Mouse (Mus musculus): ENCODE measurements around the gene Golga4. TPM values are rescaled to one million over a fixed set of nuclear protein-coding genes. Genes with fewer than 3 reads are reported as not detected.

Golga4 gene
- polyA plus RNA-seq, 1 experiment from 2014 or later: 52.5 TPM

DNA sequence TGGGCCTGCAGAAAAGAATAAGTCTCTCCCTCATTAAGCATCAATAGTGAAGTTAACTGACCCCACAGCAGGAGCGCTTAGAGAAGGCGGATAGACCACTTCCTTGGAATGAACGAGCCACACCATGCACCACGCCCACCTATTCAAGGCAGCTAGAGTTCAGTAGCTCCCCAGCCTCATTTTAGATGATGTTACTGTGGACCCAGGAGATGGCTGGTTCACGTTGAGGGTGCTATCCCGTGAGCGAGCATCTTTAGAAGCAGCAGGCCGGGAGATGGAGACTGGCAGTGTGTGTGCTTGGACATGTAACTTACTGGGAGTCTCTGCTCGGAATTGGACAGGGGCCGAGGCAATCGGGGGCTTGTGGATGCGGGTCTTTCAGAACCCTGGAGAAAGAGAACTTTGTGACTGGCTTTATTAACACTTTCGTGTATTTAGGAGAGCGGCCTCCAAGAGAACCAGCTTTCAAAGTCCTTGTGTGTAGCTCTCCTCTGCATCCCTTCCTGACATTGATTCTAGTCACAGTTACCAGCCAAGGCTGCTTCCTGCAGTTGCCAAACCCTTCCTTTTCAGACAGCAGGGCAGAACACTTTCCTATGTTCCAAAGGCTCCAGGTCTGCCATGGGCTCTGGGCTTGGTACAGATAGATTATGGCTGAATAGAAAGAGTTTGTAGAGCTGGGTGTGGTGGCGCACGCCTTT, 101.8 kb downstream of the Golga4 start:
- 0 out of 2 replicates have a peak, but pooled peaks cover 3% of the 10 kb centered on the region for H3K27me3 ChIP-seq (replicated peaks; ENCODE audit: control insufficient read depth, insufficient read depth, low read length)
- ATAC-seq: no peak
- H3K4me2 ChIP-seq (replicated peaks; ENCODE audit: low read depth): peak overlapping the region; percentile 85
- H3K36me3 ChIP-seq (ENCODE audit: control insufficient read depth, insufficient read depth): no peaks in the 10 kb centered on the region
- H3K9me3 ChIP-seq (ENCODE audit: control insufficient read depth): no peaks in the 10 kb centered on the region
- TF ChIP-seq CTCF (IDR thresholded peaks at IDR 0.05; ENCODE audit: low read depth): no peak
- H3K4me3 ChIP-seq (ENCODE audit: low read depth, low read length): peak overlapping the region; percentile 66
- WGBS: 55% methylated on average over 16 of the region's 16 CpGs
- H3K27ac ChIP-seq (ENCODE audit: low read depth, low read length): no peak overlapping the region
- no peaks in the 10 kb centered on the region for H3K4me1 ChIP-seq (replicated peaks; ENCODE audit: control insufficient read depth, insufficient read depth, low read length)
- no peak overlapping the region for H3K9ac ChIP-seq (ENCODE audit: low read depth, low read length)

DNA sequence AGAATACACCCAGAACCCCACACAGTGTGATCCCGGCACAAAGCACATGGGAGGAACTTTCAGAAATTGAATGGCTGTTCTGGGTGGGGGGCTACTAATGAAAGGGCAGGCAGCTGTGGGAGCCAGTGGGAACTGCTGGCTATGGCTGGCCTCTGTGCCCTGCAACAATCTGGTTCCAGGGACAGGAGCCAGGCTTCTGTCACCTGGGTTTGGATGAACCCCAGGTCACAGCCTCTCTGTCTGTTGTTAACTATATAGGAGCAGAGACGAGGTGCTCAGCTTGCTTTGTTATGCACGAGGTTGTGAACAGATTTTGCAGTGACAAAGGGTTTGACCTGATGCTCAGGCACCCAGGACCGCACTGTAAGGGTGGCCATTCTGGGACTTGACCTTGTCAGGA, 102.5 kb downstream of the Golga4 start:
- Histone ChIP-seq H3K27me3 (replicated peaks; ENCODE audit: control insufficient read depth, insufficient read depth, low read length) (0 out of 2 replicates have a peak, but pooled peaks cover 3% of the 10 kb centered on the region), H3K9me3 (ENCODE audit: control insufficient read depth) (no peaks in the 10 kb centered on the region), H3K36me3 (ENCODE audit: control insufficient read depth, insufficient read depth) (no peaks in the 10 kb centered on the region), H3K4me3 (ENCODE audit: low read depth, low read length) (no peak overlapping the region), H3K9ac (ENCODE audit: low read depth, low read length) (no peak overlapping the region), H3K4me1 (replicated peaks; ENCODE audit: control insufficient read depth, insufficient read depth, low read length) (no peaks in the 10 kb centered on the region), H3K27ac (ENCODE audit: low read depth, low read length) (no peak overlapping the region), H3K4me2 (replicated peaks; ENCODE audit: low read depth) (peak overlapping the region; percentile 25)
- no peak for TF ChIP-seq CTCF (IDR thresholded peaks at IDR 0.05; ENCODE audit: low read depth)
- WGBS: 54% methylated on average over 4 of the region's 4 CpGs
- ATAC-seq: no peak

DNA sequence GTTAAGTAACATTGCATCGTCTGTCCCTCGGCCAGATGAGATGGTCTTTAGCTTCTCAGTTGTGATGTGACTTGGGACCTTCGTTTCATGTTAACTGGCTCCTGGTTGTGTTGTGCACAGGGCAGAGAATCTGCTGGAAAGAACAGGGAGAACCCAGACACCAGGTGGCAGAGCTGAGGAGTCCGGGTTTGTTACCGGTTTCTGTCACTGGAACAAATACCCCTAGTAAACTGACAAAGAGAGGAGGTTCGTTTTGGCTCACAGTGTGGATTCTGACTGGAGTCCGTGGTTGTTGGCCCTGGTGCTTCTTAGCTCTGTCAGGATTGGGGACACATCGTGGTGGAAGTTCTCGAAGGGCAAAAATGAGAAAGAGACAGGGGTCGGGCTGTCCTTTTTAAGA, 104.0 kb downstream of the Golga4 start:
- Histone ChIP-seq H3K27me3 (replicated peaks; ENCODE audit: control insufficient read depth, insufficient read depth, low read length) (0 out of 2 replicates have a peak, but pooled peaks cover 3% of the 10 kb centered on the region), H3K4me2 (replicated peaks; ENCODE audit: low read depth) (no peak overlapping the region), H3K4me1 (replicated peaks; ENCODE audit: control insufficient read depth, insufficient read depth, low read length) (no peaks in the 10 kb centered on the region), H3K4me3 (ENCODE audit: low read depth, low read length) (no peak overlapping the region), H3K9ac (ENCODE audit: low read depth, low read length) (no peak overlapping the region), H3K9me3 (ENCODE audit: control insufficient read depth) (no peaks in the 10 kb centered on the region), H3K36me3 (ENCODE audit: control insufficient read depth, insufficient read depth) (no peaks in the 10 kb centered on the region), H3K27ac (ENCODE audit: low read depth, low read length) (no peak overlapping the region)
- no peak for ATAC-seq
- WGBS: 51% methylated on average over 10 of the region's 10 CpGs
- TF ChIP-seq CTCF (IDR thresholded peaks at IDR 0.05; ENCODE audit: low read depth): peak; percentile 64

DNA sequence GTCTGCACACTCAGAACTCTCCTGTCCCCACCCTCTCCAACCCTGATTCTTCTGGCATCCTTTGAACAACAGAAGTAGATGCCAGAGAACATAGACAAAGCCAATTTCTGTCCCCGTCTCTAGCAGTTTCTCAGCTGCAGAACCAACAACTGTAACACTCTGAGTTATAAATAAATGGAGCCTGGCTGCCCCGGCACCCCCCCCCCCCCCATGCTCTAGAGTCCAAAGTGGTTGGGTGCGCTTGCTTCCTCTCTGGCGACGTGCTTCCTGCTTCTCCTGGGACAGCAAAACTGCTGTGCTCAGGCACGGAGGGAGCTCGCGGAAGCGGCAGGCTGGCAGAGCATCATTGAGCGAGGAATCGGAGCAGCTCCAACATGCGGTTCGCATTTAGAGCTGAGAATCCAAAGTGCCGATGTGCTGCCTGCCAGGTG, 105.1 kb downstream of the Golga4 start:
- no peaks in the 10 kb centered on the region for H3K9me3 ChIP-seq (ENCODE audit: control insufficient read depth)
- ATAC-seq: no peak
- 0 out of 2 replicates have a peak, but pooled peaks cover 3% of the 10 kb centered on the region for H3K27me3 ChIP-seq (replicated peaks; ENCODE audit: control insufficient read depth, insufficient read depth, low read length)
- H3K4me2 ChIP-seq (replicated peaks; ENCODE audit: low read depth): no peak overlapping the region; the same call in 1 of the 2 replicates
- H3K36me3 ChIP-seq (ENCODE audit: control insufficient read depth, insufficient read depth): no peaks in the 10 kb centered on the region
- TF ChIP-seq CTCF (IDR thresholded peaks at IDR 0.05; ENCODE audit: low read depth): no peak
- 47% methylated on average over 14 of the region's 14 CpGs for WGBS
- no peaks in the 10 kb centered on the region for H3K4me1 ChIP-seq (replicated peaks; ENCODE audit: control insufficient read depth, insufficient read depth, low read length)
- H3K9ac ChIP-seq (ENCODE audit: low read depth, low read length): no peak overlapping the region
- no peak overlapping the region for H3K27ac ChIP-seq (ENCODE audit: low read depth, low read length)
- H3K4me3 ChIP-seq (ENCODE audit: low read depth, low read length): no peak overlapping the region

DNA sequence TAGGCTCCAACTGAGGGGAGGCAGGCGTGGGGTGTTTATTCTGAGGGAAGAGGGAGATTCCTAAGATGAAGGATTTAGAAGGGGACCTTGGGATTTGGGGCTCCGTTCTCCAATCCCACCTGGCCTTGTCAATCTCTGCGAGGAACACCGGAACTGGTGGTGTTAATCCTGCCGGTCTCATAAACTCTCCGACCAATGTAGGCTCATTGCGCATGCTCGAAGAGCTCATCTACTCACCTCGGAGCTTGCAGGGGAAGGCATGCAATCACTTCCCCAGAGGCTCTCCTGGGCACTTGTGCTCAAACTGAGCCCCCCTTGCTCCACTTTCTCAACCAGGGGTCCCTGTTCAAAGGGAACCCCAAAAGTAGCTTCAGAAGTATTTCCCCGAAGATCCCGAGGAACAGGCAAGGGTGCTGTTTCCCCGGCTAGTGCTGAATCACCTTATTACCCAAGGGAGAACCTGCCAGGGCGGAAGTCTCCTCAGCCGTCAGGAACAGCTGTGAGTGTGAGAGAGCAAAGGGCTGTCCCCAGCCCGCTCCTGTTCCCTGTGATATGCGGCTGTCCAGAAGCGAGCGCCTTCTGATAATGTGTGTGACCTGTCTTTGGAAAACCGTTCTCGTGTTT, 106.0 kb downstream of the Golga4 start:
- TF ChIP-seq CTCF (IDR thresholded peaks at IDR 0.05; ENCODE audit: low read depth): no peak
- peak; percentile 60; the same call in 1 of the 2 replicates for ATAC-seq
- H3K4me2 ChIP-seq (replicated peaks; ENCODE audit: low read depth): peak overlapping the region; percentile 49

DNA sequence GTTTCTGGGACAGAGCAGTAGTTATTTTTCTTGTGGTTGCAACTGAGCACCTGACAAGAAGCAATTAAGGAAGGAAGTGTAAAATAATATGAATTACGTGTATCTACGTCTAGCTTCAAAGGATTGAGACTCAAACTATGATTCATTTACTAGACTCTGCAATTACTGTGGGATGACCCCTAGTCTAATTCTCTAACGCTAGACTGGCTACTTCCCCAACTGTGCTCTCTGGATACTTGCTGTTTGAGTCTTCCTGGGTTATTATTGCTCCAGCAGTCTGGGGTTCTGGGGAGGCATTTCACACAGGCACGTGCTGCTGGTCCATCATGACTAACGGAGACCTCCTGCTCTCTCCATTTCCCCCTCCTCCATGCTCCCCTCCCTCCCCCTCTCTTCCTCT, 111.2 kb downstream of the Golga4 start:
- TF ChIP-seq CTCF (IDR thresholded peaks at IDR 0.05; ENCODE audit: low read depth): no peak
- 56% methylated on average over 5 of the region's 5 CpGs for WGBS
- no peaks in the 10 kb centered on the region for H3K4me1 ChIP-seq (replicated peaks; ENCODE audit: control insufficient read depth, insufficient read depth, low read length)
- H3K4me3 ChIP-seq (ENCODE audit: low read depth, low read length): no peak overlapping the region
- H3K4me2 ChIP-seq (replicated peaks; ENCODE audit: low read depth): no peak overlapping the region
- no peaks in the 10 kb centered on the region for H3K27me3 ChIP-seq (replicated peaks; ENCODE audit: control insufficient read depth, insufficient read depth, low read length)
- ATAC-seq: no peak
- H3K9me3 ChIP-seq (ENCODE audit: control insufficient read depth): no peaks in the 10 kb centered on the region
- H3K9ac ChIP-seq (ENCODE audit: low read depth, low read length): no peak overlapping the region
- no peaks in the 10 kb centered on the region for H3K36me3 ChIP-seq (ENCODE audit: control insufficient read depth, insufficient read depth)
- no peak overlapping the region for H3K27ac ChIP-seq (ENCODE audit: low read depth, low read length)

More for the DNA sequence above, 106.0 kb downstream of the Golga4 start:
- H3K27ac ChIP-seq (ENCODE audit: low read depth, low read length): no peak overlapping the region
- peak overlapping the region; percentile 14; the same call in 1 of the 2 replicates for H3K4me3 ChIP-seq (ENCODE audit: low read depth, low read length)
- no peaks in the 10 kb centered on the region for H3K9me3 ChIP-seq (ENCODE audit: control insufficient read depth)
- H3K9ac ChIP-seq (ENCODE audit: low read depth, low read length): no peak overlapping the region
- H3K36me3 ChIP-seq (ENCODE audit: control insufficient read depth, insufficient read depth): no peaks in the 10 kb centered on the region
- WGBS: 34% methylated on average over 20 of the region's 20 CpGs
- H3K27me3 ChIP-seq (replicated peaks; ENCODE audit: control insufficient read depth, insufficient read depth, low read length): 0 out of 2 replicates have a peak, but pooled peaks cover 3% of the 10 kb centered on the region
- H3K4me1 ChIP-seq (replicated peaks; ENCODE audit: control insufficient read depth, insufficient read depth, low read length): no peaks in the 10 kb centered on the region
